13 mouse cellular contexts compared by ENCODE assay signal in the genomic region with DNA sequence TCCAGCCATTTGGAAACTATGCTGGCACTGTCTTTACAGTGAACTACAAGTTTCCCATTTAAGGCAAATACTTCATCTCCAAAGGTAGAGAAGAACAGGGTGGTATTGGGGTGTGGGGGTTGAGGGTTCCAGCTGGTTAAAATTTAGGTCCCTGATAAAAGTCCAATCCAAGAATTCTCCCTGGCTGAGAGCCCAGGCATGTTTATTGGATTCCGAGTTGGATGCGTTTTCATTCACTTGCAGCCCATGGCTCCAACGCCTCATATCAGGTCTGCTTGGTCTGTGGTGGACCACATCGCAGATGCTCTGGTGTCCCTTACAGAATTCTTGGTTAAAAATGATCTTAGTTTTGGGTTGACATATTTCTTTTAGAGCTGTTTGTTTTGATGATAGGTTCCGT. TPM values are rescaled to one million over a fixed set of nuclear protein-coding genes. Genes with fewer than 3 reads are reported as not detected.
A peak's percentile ranks its signal among the peaks of the same experiment; 100 is the strongest.
DNase-seq lines count a peak whose midpoint lies in the region; ATAC-seq and TF ChIP-seq lines count a peak whose summit lies in the region.
"Had no signal": no experiment of that assay in that cellular context is flagged by ENCODE, and none has a peak within 500 bp of the region (broad histone marks: within the 10 kb centered on the region; RNA-seq: fewer than 3 reads in every experiment).

No protein-coding gene starts in this region.

- H3K9ac ChIP-seq in midbrain, embryonic 11.5 days (ENCODE audit: low read length): no peak overlapping the region
- no peak overlapping the region for H3K9ac ChIP-seq in midbrain, embryonic 16.5 days (ENCODE audit: low read depth, low read length)
- H3K9ac ChIP-seq in kidney, embryonic 14.5 days (ENCODE audit: low read depth, low read length): no peak overlapping the region
- no peak overlapping the region for H3K9ac ChIP-seq in stomach, postnatal 0 days (ENCODE audit: low read length)
- H3K9ac ChIP-seq: hindbrain, embryonic 15.5 days; liver, postnatal 0 days had no signal

- H3K4me2 ChIP-seq in midbrain, embryonic 11.5 days: peak overlapping the region; percentile 32; the same call in 1 of the 2 replicates
- H3K4me2 ChIP-seq in midbrain, embryonic 16.5 days (ENCODE audit: low read length): no peak overlapping the region
- H3K4me2 ChIP-seq in kidney, embryonic 14.5 days (replicated peaks; ENCODE audit: low read depth, low read length): no peak overlapping the region
- H3K4me2 ChIP-seq in stomach, postnatal 0 days (replicated peaks; ENCODE audit: low read depth): 0 out of 2 replicates have a peak overlapping the region, but pooled peaks have one; percentile 0
- H3K4me2 ChIP-seq: hindbrain, embryonic 15.5 days had no signal

- WGBS in heart, embryonic 10.5 days: 54% methylated on average over 5 of the region's 5 CpGs
- WGBS in midbrain, embryonic 11.5 days: 60% methylated on average over 5 of the region's 5 CpGs
- 63% methylated on average over 5 of the region's 5 CpGs for WGBS in midbrain, embryonic 16.5 days
- WGBS in kidney, embryonic 14.5 days: 52% methylated on average over 5 of the region's 5 CpGs
- WGBS in stomach, postnatal 0 days: 41% methylated on average over 5 of the region's 5 CpGs

- 0 out of 2 replicates have a peak overlapping the region, but pooled peaks have one; percentile 65 for H3K27ac ChIP-seq in heart, embryonic 10.5 days
- peak overlapping the region; percentile 55 for H3K27ac ChIP-seq in midbrain, embryonic 11.5 days (ENCODE audit: low read depth, low read length)
- no peak overlapping the region for H3K27ac ChIP-seq in midbrain, embryonic 16.5 days (ENCODE audit: low read length)
- H3K27ac ChIP-seq in kidney, embryonic 14.5 days (ENCODE audit: low read depth, low read length): peak overlapping the region; percentile 82; the same call in 1 of the 2 replicates
- H3K27ac ChIP-seq in stomach, postnatal 0 days (replicated peaks): peak overlapping the region; percentile 49; the same call in 1 of the 2 replicates
- H3K27ac ChIP-seq: hindbrain, embryonic 15.5 days had no signal

- peaks cover 11% of the 10 kb centered on the region for H3K27me3 ChIP-seq in heart, embryonic 10.5 days (ENCODE audit: insufficient read depth, poor library complexity, severe bottlenecking)
- H3K27me3 ChIP-seq in midbrain, embryonic 11.5 days (ENCODE audit: control insufficient read depth, insufficient read depth, low read length): peaks cover 26% of the 10 kb centered on the region
- H3K27me3 ChIP-seq in midbrain, embryonic 16.5 days (ENCODE audit: control insufficient read depth, insufficient read depth, low read depth, low read length): peaks cover 12% of the 10 kb centered on the region
- peaks cover 4% of the 10 kb centered on the region for H3K27me3 ChIP-seq in kidney, embryonic 14.5 days (ENCODE audit: control insufficient read depth, insufficient read depth, low read length)
- no peaks in the 10 kb centered on the region for H3K27me3 ChIP-seq in stomach, postnatal 0 days (ENCODE audit: control insufficient read depth, insufficient read depth, low read length)

- no peaks in the 10 kb centered on the region for H3K36me3 ChIP-seq in heart, embryonic 10.5 days
- no peaks in the 10 kb centered on the region for H3K36me3 ChIP-seq in midbrain, embryonic 11.5 days (ENCODE audit: control insufficient read depth, insufficient read depth, low read length)
- H3K36me3 ChIP-seq in midbrain, embryonic 16.5 days (ENCODE audit: control insufficient read depth, insufficient read depth, low read length): no peaks in the 10 kb centered on the region
- H3K36me3 ChIP-seq in kidney, embryonic 14.5 days (ENCODE audit: control insufficient read depth, insufficient read depth, low read length): no peaks in the 10 kb centered on the region
- no peaks in the 10 kb centered on the region for H3K36me3 ChIP-seq in stomach, postnatal 0 days (ENCODE audit: control insufficient read depth, insufficient read depth, low read length)
- H3K36me3 ChIP-seq: hindbrain, embryonic 15.5 days had no signal

- TF ChIP-seq CTCF in stomach, postnatal 0 days (IDR thresholded peaks at IDR 0.05; ENCODE audit: low read depth): no peak

- no peak for ATAC-seq in midbrain, embryonic 11.5 days (ENCODE audit: low FRiP score)
- ATAC-seq in midbrain, embryonic 16.5 days: no peak
- no peak for ATAC-seq in kidney, embryonic 14.5 days (ENCODE audit: low FRiP score, low TSS enrichment)
- no peak for ATAC-seq in stomach, postnatal 0 days (ENCODE audit: low FRiP score, low TSS enrichment)
- ATAC-seq: liver, postnatal 0 days had no signal

- H3K4me3 ChIP-seq in heart, embryonic 10.5 days: no peak overlapping the region
- H3K4me3 ChIP-seq in midbrain, embryonic 11.5 days (ENCODE audit: low read depth, low read length): no peak overlapping the region
- no peak overlapping the region for H3K4me3 ChIP-seq in midbrain, embryonic 16.5 days (ENCODE audit: low read depth, low read length)
- H3K4me3 ChIP-seq in kidney, embryonic 14.5 days (ENCODE audit: low read length): no peak overlapping the region
- H3K4me3 ChIP-seq in stomach, postnatal 0 days (ENCODE audit: low read depth, low read length): no peak overlapping the region
- H3K4me3 ChIP-seq: hindbrain, embryonic 15.5 days had no signal

- DNase-seq in heart, embryonic 10.5 days (ENCODE audit: low spot score): no peak
- no peak for DNase-seq in heart, adult 8-10 months (ENCODE audit: low spot score)
- DNase-seq in midbrain, embryonic 11.5 days (ENCODE audit: low spot score, missing footprints): peak; percentile 80
- no peak for DNase-seq in stomach, postnatal 0 days (ENCODE audit: low spot score)
- no peak for DNase-seq in thymus, adult 18-20 months
- no peak for DNase-seq in right cerebral cortex, postnatal 25 days
- DNase-seq: adrenal gland, postnatal 14 days; cerebellum, adult 11-12 months; liver, postnatal 0 days; thymus, postnatal 4 days had no signal

- no peaks in the 10 kb centered on the region for H3K9me3 ChIP-seq in heart, embryonic 10.5 days
- no peaks in the 10 kb centered on the region for H3K9me3 ChIP-seq in midbrain, embryonic 11.5 days (ENCODE audit: control insufficient read depth, low read length)
- no peaks in the 10 kb centered on the region for H3K9me3 ChIP-seq in midbrain, embryonic 16.5 days (replicated peaks; ENCODE audit: control insufficient read depth, low read length, poor library complexity, severe bottlenecking)
- no peaks in the 10 kb centered on the region for H3K9me3 ChIP-seq in kidney, embryonic 14.5 days (ENCODE audit: control insufficient read depth, low read length)
- H3K9me3 ChIP-seq in stomach, postnatal 0 days (ENCODE audit: control insufficient read depth, low read length): no peaks in the 10 kb centered on the region
- H3K9me3 ChIP-seq: hindbrain, embryonic 15.5 days had no signal

- peaks cover 76% of the 10 kb centered on the region for H3K4me1 ChIP-seq in heart, embryonic 10.5 days
- H3K4me1 ChIP-seq in midbrain, embryonic 11.5 days (ENCODE audit: control insufficient read depth, insufficient read depth, low read length): peaks cover 27% of the 10 kb centered on the region
- H3K4me1 ChIP-seq in midbrain, embryonic 16.5 days (ENCODE audit: control insufficient read depth, insufficient read depth, low read length): peaks cover 12% of the 10 kb centered on the region; the same call in 1 of the 2 replicates
- H3K4me1 ChIP-seq in kidney, embryonic 14.5 days (ENCODE audit: control insufficient read depth, insufficient read depth, low read length): peaks cover 59% of the 10 kb centered on the region
- 0 out of 2 replicates have a peak, but pooled peaks cover 8% of the 10 kb centered on the region for H3K4me1 ChIP-seq in stomach, postnatal 0 days (replicated peaks; ENCODE audit: control insufficient read depth, insufficient read depth)

- TF ChIP-seq EP300 in stomach, postnatal 0 days (optimal IDR thresholded peaks at IDR 0.05): no peak

RNA-seq across cellular contexts. Expression of a gene that starts 4.7 kb away (rescaled TPM):
- polyA plus RNA-seq in heart, embryonic 10.5 days (2016; fragmentation: Nextera tagmentation; extraction: Ambion mirVana): 2.6 and 3.0 TPM in 2 replicates
- 1 to 10 TPM; 3.1 to 4.4 (median 3.5) TPM for total RNA-seq in heart, adult 8-10 months (2022)
- polyA plus RNA-seq in midbrain, embryonic 11.5 days (2014; fragmentation: Nextera tagmentation; extraction: Ambion mirVana): 3.3 and 4.7 TPM in 2 replicates
- polyA plus RNA-seq in midbrain, embryonic 16.5 days (2015; fragmentation: Nextera tagmentation; extraction: Ambion mirVana): 1.9 and 2.3 TPM in 2 replicates
- 6.8 and 9.2 TPM in 2 replicates for polyA plus RNA-seq in kidney, embryonic 14.5 days (2014; fragmentation: Nextera tagmentation; extraction: Ambion mirVana)
- 1.0 and 1.1 TPM in 2 replicates for polyA plus RNA-seq in stomach, postnatal 0 days (2015; fragmentation: Nextera tagmentation; extraction: Ambion mirVana)

RNA-seq across cellular contexts. Expression of a gene that starts 49.2 kb away (rescaled TPM):
- polyA plus RNA-seq in heart, embryonic 10.5 days (2016; fragmentation: Nextera tagmentation; extraction: Ambion mirVana): 1.5 and 1.9 TPM in 2 replicates
- total RNA-seq in heart, adult 8-10 months (2022): not detected
- 0.39 TPM in 1 of 2 replicates, not detected in the other for polyA plus RNA-seq in midbrain, embryonic 11.5 days (2014; fragmentation: Nextera tagmentation; extraction: Ambion mirVana)
- 0.19 TPM in 1 of 2 replicates, not detected in the other for polyA plus RNA-seq in midbrain, embryonic 16.5 days (2015; fragmentation: Nextera tagmentation; extraction: Ambion mirVana)
- 0.99 and 1.4 TPM in 2 replicates for polyA plus RNA-seq in kidney, embryonic 14.5 days (2014; fragmentation: Nextera tagmentation; extraction: Ambion mirVana)
- 0.19 TPM in 1 of 2 replicates, not detected in the other for polyA plus RNA-seq in stomach, postnatal 0 days (2015; fragmentation: Nextera tagmentation; extraction: Ambion mirVana)
- total RNA-seq: adrenal gland, postnatal 14 days had no signal

Comparison
In these comparisons a context has a peak if more than half of its experiments do, and no peak if none do; other contexts are left out.
1. H3K4me2 ChIP-seq: peak in midbrain, embryonic 11.5 days (single experiment) and stomach, postnatal 0 days (single experiment); none in midbrain, embryonic 16.5 days (single experiment) and kidney, embryonic 14.5 days (single experiment).